Mouse (Mus musculus): ENCODE results near the gene Lmntd1. TPM values are rescaled to one million over a fixed set of nuclear protein-coding genes. Genes with fewer than 3 reads are reported as not detected.
A peak's percentile ranks its signal among the peaks of the same experiment; 100 is the strongest.

Lmntd1 gene
- polyA plus RNA-seq, 1 experiment from 2014 or later = 0.29 TPM

- H3K4me3 ChIP-seq (ENCODE audit: low read depth, low read length) = no peak overlapping the region
- TF ChIP-seq CTCF (IDR thresholded peaks at IDR 0.05; ENCODE audit: low read depth) = no peak
- no peak overlapping the region for H3K9ac ChIP-seq
- no peak overlapping the region for H3K4me2 ChIP-seq
- H3K27ac ChIP-seq (ENCODE audit: low read depth) = no peak overlapping the region
- no peaks in the 10 kb centered on the region for H3K36me3 ChIP-seq (ENCODE audit: insufficient read depth)
- no peak for ATAC-seq (ENCODE audit: insufficient read depth)
- H3K9me3 ChIP-seq (ENCODE audit: low read depth, low read length) = no peaks in the 10 kb centered on the region
- WGBS = 3% methylated on average over 1 of the region's 1 CpGs
- no peak for DNase-seq
- H3K27me3 ChIP-seq (ENCODE audit: insufficient read depth, low read length) = no peaks in the 10 kb centered on the region
- no peaks in the 10 kb centered on the region for H3K4me1 ChIP-seq (ENCODE audit: insufficient read depth)
These were observed 261.4 kb downstream of the Lmntd1 start for GRCm38 (mm10) chr6:145352705-145353104.

- Histone ChIP-seq H3K9me3 (ENCODE audit: low read depth, low read length) (no peaks in the 10 kb centered on the region), H3K27me3 (ENCODE audit: insufficient read depth, low read length) (no peaks in the 10 kb centered on the region), H3K4me2 (no peak overlapping the region), H3K4me1 (ENCODE audit: insufficient read depth) (no peaks in the 10 kb centered on the region), H3K36me3 (ENCODE audit: insufficient read depth) (no peaks in the 10 kb centered on the region), H3K9ac (no peak overlapping the region), H3K27ac (ENCODE audit: low read depth) (no peak overlapping the region), H3K4me3 (ENCODE audit: low read depth, low read length) (no peak overlapping the region)
- ATAC-seq (ENCODE audit: insufficient read depth) = peak; percentile 22; the same call in 1 of the 2 replicates
- 57% methylated on average over 9 of the region's 9 CpGs for WGBS
- peak; percentile 25 for DNase-seq
- TF ChIP-seq CTCF (IDR thresholded peaks at IDR 0.05; ENCODE audit: low read depth) = peak; percentile 65
These were observed 265.8 kb downstream of the Lmntd1 start for GRCm38 (mm10) chr6:145348196-145348915.

- H3K4me2 ChIP-seq = no peak overlapping the region
- no peaks in the 10 kb centered on the region for H3K27me3 ChIP-seq (ENCODE audit: insufficient read depth, low read length)
- WGBS = 59% methylated on average over 6 of the region's 6 CpGs
- H3K4me3 ChIP-seq (ENCODE audit: low read depth, low read length) = no peak overlapping the region
- no peaks in the 10 kb centered on the region for H3K4me1 ChIP-seq (ENCODE audit: insufficient read depth)
- H3K9ac ChIP-seq = no peak overlapping the region
- H3K9me3 ChIP-seq (ENCODE audit: low read depth, low read length) = no peaks in the 10 kb centered on the region
- ATAC-seq (ENCODE audit: insufficient read depth) = 0 out of 2 replicates have a peak, but pooled peaks have one; percentile 33
- no peak overlapping the region for H3K27ac ChIP-seq (ENCODE audit: low read depth)
- TF ChIP-seq CTCF (IDR thresholded peaks at IDR 0.05; ENCODE audit: low read depth) = no peak
- no peaks in the 10 kb centered on the region for H3K36me3 ChIP-seq (ENCODE audit: insufficient read depth)
- no peak for DNase-seq
These were observed 266.5 kb downstream of the Lmntd1 start for GRCm38 (mm10) chr6:145347641-145348040.

GRCm38 (mm10) chr6:145346789-145347557 is 267.1 kb downstream of the Lmntd1 start:
- no peak for ATAC-seq (ENCODE audit: insufficient read depth)
- no peak overlapping the region for H3K4me3 ChIP-seq (ENCODE audit: low read depth, low read length)
- H3K36me3 ChIP-seq (ENCODE audit: insufficient read depth) = no peaks in the 10 kb centered on the region
- no peaks in the 10 kb centered on the region for H3K4me1 ChIP-seq (ENCODE audit: insufficient read depth)
- WGBS = 67% methylated on average over 11 of the region's 11 CpGs
- no peaks in the 10 kb centered on the region for H3K9me3 ChIP-seq (ENCODE audit: low read depth, low read length)
- H3K27ac ChIP-seq (ENCODE audit: low read depth) = no peak overlapping the region
- TF ChIP-seq CTCF (IDR thresholded peaks at IDR 0.05; ENCODE audit: low read depth) = no peak
- H3K27me3 ChIP-seq (ENCODE audit: insufficient read depth, low read length) = no peaks in the 10 kb centered on the region
- no peak overlapping the region for H3K4me2 ChIP-seq
- no peak for DNase-seq
- H3K9ac ChIP-seq = no peak overlapping the region

- no peak overlapping the region for H3K4me2 ChIP-seq
- no peaks in the 10 kb centered on the region for H3K4me1 ChIP-seq (ENCODE audit: insufficient read depth)
- ATAC-seq (ENCODE audit: insufficient read depth) = no peak
- no peak overlapping the region for H3K9ac ChIP-seq
- no peak for DNase-seq
- 72% methylated on average over 8 of the region's 8 CpGs for WGBS
- no peak overlapping the region for H3K4me3 ChIP-seq (ENCODE audit: low read depth, low read length)
- H3K27ac ChIP-seq (ENCODE audit: low read depth) = no peak overlapping the region
- H3K36me3 ChIP-seq (ENCODE audit: insufficient read depth) = no peaks in the 10 kb centered on the region
- no peaks in the 10 kb centered on the region for H3K27me3 ChIP-seq (ENCODE audit: insufficient read depth, low read length)
- no peaks in the 10 kb centered on the region for H3K9me3 ChIP-seq (ENCODE audit: low read depth, low read length)
- TF ChIP-seq CTCF (IDR thresholded peaks at IDR 0.05; ENCODE audit: low read depth) = no peak
These were observed 267.8 kb downstream of the Lmntd1 start for GRCm38 (mm10) chr6:145346305-145346704.

GRCm38 (mm10) chr6:145344719-145345118 is 269.4 kb downstream of the Lmntd1 start:
- Histone ChIP-seq H3K4me3 (ENCODE audit: low read depth, low read length) (no peak overlapping the region), H3K4me2 (no peak overlapping the region), H3K27me3 (ENCODE audit: insufficient read depth, low read length) (no peaks in the 10 kb centered on the region), H3K36me3 (ENCODE audit: insufficient read depth) (no peaks in the 10 kb centered on the region), H3K4me1 (ENCODE audit: insufficient read depth) (peaks cover 2% of the 10 kb centered on the region; the same call in 1 of the 2 replicates), H3K9me3 (ENCODE audit: low read depth, low read length) (no peaks in the 10 kb centered on the region), H3K27ac (ENCODE audit: low read depth) (no peak overlapping the region), H3K9ac (no peak overlapping the region)
- WGBS = 38% methylated on average over 2 of the region's 2 CpGs
- ATAC-seq (ENCODE audit: insufficient read depth) = no peak
- DNase-seq = no peak
- TF ChIP-seq CTCF (IDR thresholded peaks at IDR 0.05; ENCODE audit: low read depth) = no peak

GRCm38 (mm10) chr6:145343457-145343856 is 270.7 kb downstream of the Lmntd1 start:
- no peak for TF ChIP-seq CTCF (IDR thresholded peaks at IDR 0.05; ENCODE audit: low read depth)
- ATAC-seq (ENCODE audit: insufficient read depth) (no peak), DNase-seq (no peak)
- H3K36me3 ChIP-seq (ENCODE audit: insufficient read depth) = no peaks in the 10 kb centered on the region
- WGBS = 79% methylated on average over 1 of the region's 1 CpGs
- H3K4me2 ChIP-seq = no peak overlapping the region
- no peaks in the 10 kb centered on the region for H3K9me3 ChIP-seq (ENCODE audit: low read depth, low read length)
- peaks cover 9% of the 10 kb centered on the region for H3K4me1 ChIP-seq (ENCODE audit: insufficient read depth)
- 0 out of 2 replicates have a peak, but pooled peaks cover 6% of the 10 kb centered on the region for H3K27me3 ChIP-seq (ENCODE audit: insufficient read depth, low read length)
- H3K9ac ChIP-seq = no peak overlapping the region
- H3K27ac ChIP-seq (ENCODE audit: low read depth) = no peak overlapping the region
- H3K4me3 ChIP-seq (ENCODE audit: low read depth, low read length) = no peak overlapping the region

Data from lung, embryonic 14.5 days (tissue).